Mouse (Mus musculus): ENCODE results near the gene Zfp219.

DNA sequence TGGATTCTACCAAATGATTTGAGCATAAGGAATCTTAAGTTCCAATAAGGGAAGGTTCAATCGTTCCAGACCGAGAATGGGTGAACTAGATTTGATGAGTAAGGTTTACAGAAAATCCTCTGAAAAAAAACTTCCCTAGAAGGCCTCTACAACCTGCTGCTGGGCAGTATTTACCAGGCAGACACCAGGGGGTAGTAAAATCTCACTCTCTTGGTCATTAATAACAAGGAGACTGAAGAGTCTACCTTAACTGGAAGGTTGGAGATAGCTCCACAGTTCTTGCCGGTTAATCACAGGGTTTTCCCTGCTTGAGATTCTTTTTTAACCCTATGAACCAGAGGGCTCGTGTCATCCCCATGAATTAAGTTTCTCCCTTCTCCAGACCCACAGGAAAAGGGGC is 37.3 kb downstream of the Zfp219 start:
- TF ChIP-seq EP300 (IDR thresholded peaks at IDR 0.05; ENCODE audit: low read depth) = no peak
- 0 out of 2 replicates have a peak, but pooled peaks have one; percentile 2 for TF ChIP-seq CTCF (IDR thresholded peaks at IDR 0.05; ENCODE audit: low read depth)

Data from heart, postnatal 0 days (tissue).